Mouse (Mus musculus) B cell, adult 2 months (primary cell): ENCODE measurements around the gene Hrct1.

Experiments
- DNase-seq, 2 experiments: peaks; one replicate each; pipeline ENCODE4 v3.0.0; 2022

Hrct1 gene

GRCm38 (mm10) chr4:43726995-43727394, at the start of gene Hrct1:
Gene Hrct1, plus strand, starts transcription at chr4:43727188.
- DNase-seq: no peak

- no peak for DNase-seq
These were observed 48.4 kb upstream of the Hrct1 start for GRCm38 (mm10) chr4:43678541-43678940.

- DNase-seq: no peak
These were observed 47.5 kb upstream of the Hrct1 start for GRCm38 (mm10) chr4:43679416-43680043.

GRCm38 (mm10) chr4:43690021-43690420, 37.0 kb upstream of the Hrct1 start:
- no peak for DNase-seq

- no peak for DNase-seq
These were observed 36.0 kb upstream of the Hrct1 start for GRCm38 (mm10) chr4:43691026-43691425.

GRCm38 (mm10) chr4:43693806-43694241, 33.2 kb upstream of the Hrct1 start:
- no peak for DNase-seq

GRCm38 (mm10) chr4:43694439-43695248, 32.3 kb upstream of the Hrct1 start:
- no peak for DNase-seq

GRCm38 (mm10) chr4:43695249-43695671, 31.7 kb upstream of the Hrct1 start:
- DNase-seq: no peak

- DNase-seq: no peak
These were observed 30.4 kb upstream of the Hrct1 start for GRCm38 (mm10) chr4:43696561-43696960.

- DNase-seq: no peak
These were observed 26.3 kb upstream of the Hrct1 start, which contains the start of gene Olfr70 for GRCm38 (mm10) chr4:43700707-43701106. Gene Olfr70, minus strand, starts transcription at chr4:43700807.

GRCm38 (mm10) chr4:43703439-43703838, 23.5 kb upstream of the Hrct1 start:
- peak; percentile 9 to 17 for DNase-seq

GRCm38 (mm10) chr4:43703851-43704250, 23.1 kb upstream of the Hrct1 start:
- no peak for DNase-seq

- DNase-seq: no peak
These were observed 21.0 kb upstream of the Hrct1 start for GRCm38 (mm10) chr4:43705991-43706390.

GRCm38 (mm10) chr4:43709869-43710268, 17.1 kb upstream of the Hrct1 start, which contains the start of gene Olfr71:
Gene Olfr71, minus strand, starts transcription at chr4:43710255.
- no peak for DNase-seq

GRCm38 (mm10) chr4:43711821-43712220, 15.2 kb upstream of the Hrct1 start:
- peak; percentile 85 to 88 for DNase-seq

GRCm38 (mm10) chr4:43713652-43714219, 13.3 kb upstream of the Hrct1 start:
- no peak for DNase-seq

- DNase-seq: no peak
These were observed 6.3 kb upstream of the Hrct1 start for GRCm38 (mm10) chr4:43720491-43721228.

- no peak for DNase-seq
These were observed 4.8 kb upstream of the Hrct1 start for GRCm38 (mm10) chr4:43722191-43722590.

- peak; percentile 32 to 34 for DNase-seq
These were observed 2.2 kb upstream of the Hrct1 start for GRCm38 (mm10) chr4:43724764-43725163.

- no peak for DNase-seq
These were observed 577 bp upstream of the Hrct1 start for GRCm38 (mm10) chr4:43726228-43726993.

- DNase-seq: no peak
These were observed 959 bp downstream of the Hrct1 start for GRCm38 (mm10) chr4:43727718-43728575.
